Mouse (Mus musculus) MEL (cell line): ENCODE data around the gene Smim10l1. TPM values are rescaled to one million over a fixed set of nuclear protein-coding genes. Genes with fewer than 3 reads are reported as not detected.

Experiments
- DNase-seq: peaks from one replicate; pipeline ENCODE4 v3.0.0; 2011; ENCODE audit warnings: low read depth, low spot score
- H3K27ac ChIP-seq: 2 replicates; pipeline ENCODE4 v1.5.1; 2012; ENCODE audit warnings: low read depth, mild to moderate bottlenecking, control low read depth, low read length, moderate library complexity; ENCODE audit not compliant: control insufficient read depth
- H3K27me3 ChIP-seq, 2 experiments: fragments of 150-350 bp in 1 of 2; sonication (generic) in 1 of 2; 2 replicates each; pipeline ENCODE4 v1.6.1; 2012; ENCODE audit warnings: low read length in 2 of 2, mild to moderate bottlenecking in 2 of 2, improper control_type of control experiment in 1 of 2, moderate library complexity in 1 of 2; ENCODE audit not compliant: insufficient read depth in 2 of 2, control insufficient read depth in 1 of 2
- H3K36me3 ChIP-seq, 2 experiments: 2 replicates each; pipeline ENCODE4 v1.6.1; 2012 to 2014; ENCODE audit warnings: low read length in 2 of 2, improper control_type of control experiment in 1 of 2, inconsistent platforms in 1 of 2, mild to moderate bottlenecking in 1 of 2; ENCODE audit not compliant: insufficient read depth in 2 of 2, control insufficient read depth in 1 of 2
- H3K4me1 ChIP-seq, 2 experiments: fragments of 150-350 bp in 1 of 2; sonication (generic) in 1 of 2; 2 replicates each; pipeline ENCODE4 v1.6.1; 2012; ENCODE audit warnings: low read length in 2 of 2, improper control_type of control experiment in 1 of 2, mild to moderate bottlenecking in 1 of 2; ENCODE audit not compliant: insufficient read depth in 2 of 2, control insufficient read depth in 1 of 2
- H3K4me3 ChIP-seq, 2 experiments: fragments of 150-350 bp in 1 of 2; sonication (generic) in 1 of 2; 2 replicates each; pipeline ENCODE4 v1.5.1; 2012; ENCODE audit warnings: low read depth in 2 of 2, low read length in 2 of 2, mild to moderate bottlenecking in 2 of 2, moderate library complexity in 2 of 2, control low read depth in 1 of 2, improper control_type of control experiment in 1 of 2; ENCODE audit not compliant: control insufficient read depth in 1 of 2, insufficient read depth in 1 of 2
- H3K79me2 ChIP-seq: 2 replicates; pipeline ENCODE4 v1.6.1; 2012; ENCODE audit warnings: mild to moderate bottlenecking, low read length, moderate library complexity; ENCODE audit not compliant: control insufficient read depth, poor library complexity, insufficient read depth
- H3K9ac ChIP-seq: 2 replicates; pipeline ENCODE4 v1.6.1; 2012; ENCODE audit warnings: low read depth, mild to moderate bottlenecking, control low read depth, low read length, moderate library complexity; ENCODE audit not compliant: control insufficient read depth, poor library complexity, severe bottlenecking
- H3K9me3 ChIP-seq: fragments of 150-350 bp; sonication (generic); replicated peaks from 2 replicates; pipeline ENCODE4 v1.6.1; 2012; ENCODE audit warnings: mild to moderate bottlenecking, low read length, improper control_type of control experiment, moderate library complexity; ENCODE audit not compliant: insufficient read depth
- BHLHE40 ChIP-seq: IDR thresholded peaks from 2 replicates; pipeline ENCODE4 v1.6.1; 2012; ENCODE audit warnings: low read depth, mild to moderate bottlenecking, inconsistent platforms, low read length, improper control_type of control experiment, borderline replicate concordance
- CHD1 ChIP-seq: IDR thresholded peaks from 2 replicates; pipeline ENCODE4 v1.6.1; 2012; ENCODE audit warnings: low read depth, mild to moderate bottlenecking, inconsistent platforms, low read length, improper control_type of control experiment
- CHD2 ChIP-seq: IDR thresholded peaks from 2 replicates; pipeline ENCODE4 v1.6.1; 2011; ENCODE audit warnings: low read length, improper control_type of control experiment
- CTCF ChIP-seq, 3 experiments: IDR thresholded peaks in 2 of 3; conservative IDR thresholded peaks in 1 of 3; 2 replicates each; pipeline ENCODE4 v1.5.1; 2011 to 2012; ENCODE audit warnings: low read length in 3 of 3, low read depth in 2 of 3, mild to moderate bottlenecking in 2 of 3, improper control_type of control experiment in 1 of 3, inconsistent platforms in 1 of 3, mixed read lengths in 1 of 3, moderate library complexity in 1 of 3; ENCODE audit not compliant: control insufficient read depth in 1 of 3, insufficient read depth in 1 of 3, poor library complexity in 1 of 3, severe bottlenecking in 1 of 3
- E2F4 ChIP-seq: IDR thresholded peaks from 2 replicates; pipeline ENCODE4 v1.6.1; 2011; ENCODE audit warnings: low read depth, low read length, improper control_type of control experiment, borderline replicate concordance
- ELF1 ChIP-seq: IDR thresholded peaks from 2 replicates; pipeline ENCODE4 v1.6.1; 2014; ENCODE audit warnings: low read depth, mild to moderate bottlenecking, inconsistent platforms, low read length, improper control_type of control experiment, moderate library complexity
- ETS1 ChIP-seq: IDR thresholded peaks from 2 replicates; pipeline ENCODE4 v1.6.1; 2012; ENCODE audit warnings: low read depth, mild to moderate bottlenecking, inconsistent platforms, low read length, improper control_type of control experiment, moderate library complexity
- GABPA ChIP-seq: IDR thresholded peaks from 2 replicates; pipeline ENCODE4 v1.6.1; 2012; ENCODE audit warnings: low read depth, mild to moderate bottlenecking, inconsistent platforms, low read length, improper control_type of control experiment, moderate library complexity
- HCFC1 ChIP-seq: IDR thresholded peaks from 2 replicates; pipeline ENCODE4 v1.6.1; 2012; ENCODE audit warnings: low read depth, mild to moderate bottlenecking, inconsistent platforms, low read length, improper control_type of control experiment, moderate library complexity
- JUND ChIP-seq: IDR thresholded peaks from 2 replicates; pipeline ENCODE4 v1.6.1; 2011; ENCODE audit warnings: low read depth, mild to moderate bottlenecking, improper control_type of control experiment, low read length
- KAT2A ChIP-seq: conservative IDR thresholded peaks from 2 replicates; pipeline ENCODE4 v1.6.1; 2012; ENCODE audit warnings: low read depth, low read length, improper control_type of control experiment, inconsistent platforms
- MAFK ChIP-seq: IDR thresholded peaks from 2 replicates; pipeline ENCODE4 v1.6.1; 2011; ENCODE audit warnings: low read depth, mild to moderate bottlenecking, low read length, improper control_type of control experiment, borderline replicate concordance
- MAX ChIP-seq: IDR thresholded peaks from 2 replicates; pipeline ENCODE4 v1.6.1; 2011; ENCODE audit warnings: low read length, improper control_type of control experiment
- MEF2A ChIP-seq: IDR thresholded peaks from 2 replicates; pipeline ENCODE4 v1.6.1; 2014; ENCODE audit warnings: low read depth, mild to moderate bottlenecking, inconsistent platforms, low read length, improper control_type of control experiment; ENCODE audit not compliant: poor library complexity, insufficient replicate concordance, severe bottlenecking; ENCODE audit errors: extremely low read depth
- MXI1 ChIP-seq: IDR thresholded peaks from 2 replicates; pipeline ENCODE4 v1.6.1; 2011; ENCODE audit warnings: mild to moderate bottlenecking, low read depth, low read length, improper control_type of control experiment
- MYB ChIP-seq: IDR thresholded peaks from 2 replicates; pipeline ENCODE4 v1.6.1; 2011; ENCODE audit warnings: mild to moderate bottlenecking, low read depth, low read length, improper control_type of control experiment
- MYC ChIP-seq: IDR thresholded peaks from 2 replicates; pipeline ENCODE4 v1.6.1; 2011; ENCODE audit warnings: low read depth, mild to moderate bottlenecking, low read length, improper control_type of control experiment, moderate library complexity
- NRF1 ChIP-seq: IDR thresholded peaks from 2 replicates; pipeline ENCODE4 v1.6.1; 2014; ENCODE audit warnings: low read depth, mild to moderate bottlenecking, inconsistent platforms, low read length, improper control_type of control experiment, moderate library complexity; ENCODE audit not compliant: poor library complexity, insufficient read depth, severe bottlenecking
- POLR2A ChIP-seq, 2 experiments: IDR thresholded peaks; 2 replicates each; pipeline ENCODE4 v1.6.1; 2011 to 2012; ENCODE audit warnings: low read length in 2 of 2, mild to moderate bottlenecking in 2 of 2, control low read depth in 1 of 2, improper control_type of control experiment in 1 of 2, low read depth in 1 of 2, moderate library complexity in 1 of 2; ENCODE audit not compliant: control insufficient read depth in 1 of 2, insufficient read depth in 1 of 2, poor library complexity in 1 of 2
- POLR2AphosphoS2 ChIP-seq: IDR thresholded peaks from 2 replicates; pipeline ENCODE4 v1.6.1; 2011; ENCODE audit warnings: low read length, improper control_type of control experiment
- RAD21 ChIP-seq: IDR thresholded peaks from 2 replicates; pipeline ENCODE4 v1.6.1; 2011; ENCODE audit warnings: mild to moderate bottlenecking, low read depth, low read length, improper control_type of control experiment
- SIN3A ChIP-seq: IDR thresholded peaks from 2 replicates; pipeline ENCODE4 v1.6.1; 2012; ENCODE audit warnings: low read length, improper control_type of control experiment, inconsistent platforms
- TAL1 ChIP-seq: IDR thresholded peaks from 2 replicates; pipeline ENCODE4 v1.6.1; 2012; ENCODE audit warnings: mild to moderate bottlenecking, inconsistent platforms, low read length, moderate library complexity, mixed read lengths
- TBP ChIP-seq: IDR thresholded peaks from 2 replicates; pipeline ENCODE4 v1.8.0; 2011; ENCODE audit warnings: low read depth, low read length, improper control_type of control experiment
- TCF12 ChIP-seq: IDR thresholded peaks from 2 replicates; pipeline ENCODE4 v1.6.1; 2014; ENCODE audit warnings: low read depth, mild to moderate bottlenecking, inconsistent platforms, low read length, improper control_type of control experiment, moderate library complexity
- UBTF ChIP-seq: IDR thresholded peaks from 2 replicates; pipeline ENCODE4 v1.6.1; 2012; ENCODE audit warnings: low read depth, mild to moderate bottlenecking, inconsistent platforms, low read length, improper control_type of control experiment, moderate library complexity, borderline replicate concordance; ENCODE audit not compliant: insufficient read depth
- USF1 ChIP-seq: IDR thresholded peaks from 2 replicates; pipeline ENCODE4 v1.6.1; 2014; ENCODE audit warnings: low read depth, mild to moderate bottlenecking, inconsistent platforms, low read length, improper control_type of control experiment, moderate library complexity
- USF2 ChIP-seq, 2 experiments: IDR thresholded peaks; 2 replicates each; pipeline ENCODE4 v1.6.1; 2011 to 2012; ENCODE audit warnings: improper control_type of control experiment in 2 of 2, low read length in 2 of 2, borderline replicate concordance in 1 of 2, inconsistent platforms in 1 of 2, low read depth in 1 of 2, mild to moderate bottlenecking in 1 of 2; ENCODE audit not compliant: insufficient read depth in 1 of 2
- ZC3H11A ChIP-seq: IDR thresholded peaks from 2 replicates; pipeline ENCODE4 v1.6.1; 2012; ENCODE audit warnings: low read depth, mild to moderate bottlenecking, inconsistent platforms, low read length, improper control_type of control experiment
- ZKSCAN1 ChIP-seq: IDR thresholded peaks from 2 replicates; pipeline ENCODE4 v1.6.1; 2012; ENCODE audit warnings: low read depth, mild to moderate bottlenecking, inconsistent platforms, low read length, improper control_type of control experiment, moderate library complexity
- ZMIZ1 ChIP-seq: IDR thresholded peaks from 2 replicates; pipeline ENCODE4 v1.6.1; 2012; ENCODE audit warnings: low read depth, mild to moderate bottlenecking, inconsistent platforms, low read length, improper control_type of control experiment, moderate library complexity
- ZNF384 ChIP-seq: IDR thresholded peaks from 2 replicates; pipeline ENCODE4 v1.6.1; 2012; ENCODE audit warnings: low read depth, mild to moderate bottlenecking, inconsistent platforms, low read length, improper control_type of control experiment
- polyA plus RNA-seq, 2 experiments: library from polyadenylated mRNA; stranded (reverse) in 1 of 2; unstranded in 1 of 2; fragments of >175 nt in 1 of 2; fragments of >200 nt in 1 of 2; gene quantifications; 2 replicates each; pipeline versions ENCODE4 v1.2.1 to v1.2.4; 2012; ENCODE audit warnings: low replicate concordance in 2 of 2, low read depth in 1 of 2; ENCODE audit not compliant: insufficient read length in 2 of 2, insufficient read depth in 1 of 2, missing spikeins in 1 of 2
- total RNA-seq: library from RNA; depleted of rRNA; stranded (reverse); fragments of 300-350 nt; gene quantifications from 2 replicates; pipeline ENCODE4 v1.2.3, GENCODE M21; 2012; rRNA removed

Smim10l1 gene
- total RNA-seq (11.4 and 14.3 TPM in 2 replicates), polyA plus RNA-seq (10 to 100 TPM in 1 of 2 experiments, not detected in 1; 28.0 TPM)

- H3K79me2 ChIP-seq: peaks cover 7% of the 10 kb centered on the region
- TF ChIP-seq USF1 (no peak), KAT2A (no peak), NRF1 (no peak), HCFC1 (no peak), SIN3A (no peak), POLR2AphosphoS2 (no peak), GABPA (no peak), CHD2 (no peak), ZNF384 (no peak), ELF1 (no peak), MYC (no peak), CHD1 (no peak), ZKSCAN1 (no peak), TCF12 (no peak), TBP (no peak), POLR2A (IDR thresholded peaks at IDR 0.05; ENCODE audit: control insufficient read depth in 1 of 2, insufficient read depth in 1 of 2, low read depth in 1 of 2, low read length in 2 of 2, poor library complexity in 1 of 2) (no peak), BHLHE40 (no peak), JUND (no peak), ZC3H11A (no peak), USF2 (IDR thresholded peaks at IDR 0.05; ENCODE audit: borderline replicate concordance in 1 of 2, insufficient read depth in 1 of 2, low read depth in 1 of 2, low read length in 2 of 2) (no peak)
- TF ChIP-seq, all 39 proteins: peak for 0
- Histone ChIP-seq H3K9ac (peak within 1 kb of the TSS; percentile 97), H3K27ac (peak within 1 kb of the TSS; percentile 94), H3K4me1 (peaks cover 0 to 2% of the 10 kb centered on the region in 2 experiments; a peak in 1 of 4 replicates), H3K36me3 (peaks cover 0 to 8% of the 10 kb centered on the region in 2 experiments; a peak in 2 of 4 replicates), H3K9me3 (no peaks in the 10 kb centered on the region), H3K27me3 (no peaks in the 10 kb centered on the region), H3K4me3 (peak within 1 kb of the TSS; percentile 68 to 95)
- DNase-seq: no peak
These were observed at the start of gene Smim10l1 for GRCm38 (mm10) chr6:133104609-133104921. Gene Smim10l1 (plus strand): TSS chr6:133104909.

GRCm38 (mm10) chr6:133055716-133056115 lies 49.0 kb upstream of the Smim10l1 start, which contains the start of gene Tas2r140:
Gene Tas2r140 (minus strand): TSS chr6:133055816.
- H3K4me3 ChIP-seq: no peak within 1 kb of the TSS
- no peak within 1 kb of the TSS for H3K27ac ChIP-seq
- no peak for DNase-seq
- H3K36me3 ChIP-seq: no peaks in the 10 kb centered on the region
- H3K4me1 ChIP-seq: no peaks in the 10 kb centered on the region
- H3K79me2 ChIP-seq: no peaks in the 10 kb centered on the region
- no peaks in the 10 kb centered on the region for H3K27me3 ChIP-seq
- H3K9ac ChIP-seq: no peak within 1 kb of the TSS
- H3K9me3 ChIP-seq: no peaks in the 10 kb centered on the region
- TF ChIP-seq USF2 (IDR thresholded peaks at IDR 0.05; ENCODE audit: borderline replicate concordance in 1 of 2, insufficient read depth in 1 of 2, low read depth in 1 of 2, low read length in 2 of 2) (no peak), KAT2A (no peak), MXI1 (no peak), E2F4 (no peak), ZKSCAN1 (no peak), MAX (no peak), USF1 (no peak), MYB (no peak), UBTF (no peak), ETS1 (no peak), RAD21 (no peak), HCFC1 (no peak), ZMIZ1 (no peak), TAL1 (no peak), CTCF (IDR thresholded peaks at IDR 0.05 in 2 of 3, conservative IDR thresholded peaks at IDR 0.05 in 1 of 3; ENCODE audit: control insufficient read depth in 1 of 3, insufficient read depth in 1 of 3, low read depth in 2 of 3, low read length in 3 of 3, poor library complexity in 1 of 3, severe bottlenecking in 1 of 3) (no peak), SIN3A (no peak), MAFK (no peak), MEF2A (no peak)
